Mouse (Mus musculus): Measurements from ENCODE around the gene Hist1h2ae.

Gene Hist1h2ae

DNA sequence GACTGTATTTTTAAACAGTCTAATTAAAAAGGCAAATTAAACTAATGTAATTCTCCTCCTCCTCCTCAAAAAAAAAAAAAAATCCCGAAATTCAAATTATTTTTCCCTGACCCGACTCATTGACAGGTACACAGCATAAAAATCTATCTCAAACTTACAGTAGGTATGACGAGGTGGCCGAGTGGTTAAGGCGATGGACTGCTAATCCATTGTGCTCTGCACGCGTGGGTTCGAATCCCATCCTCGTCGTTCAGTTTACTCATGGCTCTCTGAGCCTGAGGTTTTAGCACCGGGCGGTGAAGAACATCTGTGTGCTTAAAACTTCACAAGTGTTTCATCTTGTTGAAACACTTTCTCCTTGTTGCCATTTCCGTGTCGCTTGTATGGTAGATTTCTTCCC, 49.3 kb downstream of the Hist1h2ae start:
- DNase-seq (ENCODE audit: low read depth, low spot score), result peak; percentile 87
